In genomic region chr4:126262119-126262807, GRCm38 (mm10) we compare ENCODE assay signal across 8 mouse cellular contexts. TPM values are rescaled to one million over a fixed set of nuclear protein-coding genes. Genes with fewer than 3 reads are reported as not detected.
A peak's percentile ranks its signal among the peaks of the same experiment; 100 is the strongest.
DNase-seq lines count a peak whose midpoint lies in the region; ATAC-seq and TF ChIP-seq lines count a peak whose summit lies in the region.

Gene Trappc3, plus strand, starts transcription at chr4:126262325.

- under 1% methylated on average over 46 of the region's 46 CpGs for whole genome bisulfite sequencing in bone marrow, adult 2 months
- under 1% methylated on average over 46 of the region's 46 CpGs for WGBS in embryonic facial prominence, embryonic 15.5 days
- under 1% methylated on average over 40 of the region's 46 CpGs for WGBS in limb, embryonic 14.5 days
- WGBS in midbrain, postnatal 0 days: 0% methylated on average over 46 of the region's 46 CpGs

- H3K9ac ChIP-seq in embryonic facial prominence, embryonic 15.5 days: peak within 1 kb of the TSS; percentile 67
- H3K9ac ChIP-seq in limb, embryonic 14.5 days (ENCODE audit: low read depth, low read length, severe bottlenecking): peak within 1 kb of the TSS; percentile 89
- peak within 1 kb of the TSS; percentile 70 for H3K9ac ChIP-seq in midbrain, postnatal 0 days (replicated peaks; ENCODE audit: low read length, poor library complexity, severe bottlenecking)

- no peaks in the 10 kb centered on the region for H3K36me3 ChIP-seq in embryonic facial prominence, embryonic 15.5 days
- peaks cover 8% of the 10 kb centered on the region; the same call in 1 of the 2 replicates for H3K36me3 ChIP-seq in limb, embryonic 14.5 days (ENCODE audit: control insufficient read depth, insufficient read depth, low read length)
- no peaks in the 10 kb centered on the region for H3K36me3 ChIP-seq in midbrain, postnatal 0 days (ENCODE audit: insufficient read depth, low read length)

- peak; percentile 99 for DNase-seq in 416B (ENCODE audit: low read depth)
- DNase-seq in heart, adult 8-10 months (ENCODE audit: low spot score): peak; percentile 100
- peak; percentile 100 for DNase-seq in kidney, adult 9 months
- DNase-seq in limb, embryonic 14.5 days (ENCODE audit: low spot score): peak; percentile 100
- peak; percentile 99 for DNase-seq in midbrain, postnatal 0 days (ENCODE audit: low spot score)
- DNase-seq in spleen, postnatal 14 days (ENCODE audit: low spot score in 2 of 2): peak; percentile 97 to 99

- TF ChIP-seq CTCF in bone marrow, adult 2 months (IDR thresholded peaks at IDR 0.05; ENCODE audit: control insufficient read depth, insufficient read depth, low read length): peak; percentile 97
- peak; percentile 99 for TF ChIP-seq CTCF in midbrain, postnatal 0 days (IDR thresholded peaks at IDR 0.05)

- peak within 1 kb of the TSS; percentile 90 for H3K4me3 ChIP-seq in bone marrow, adult 2 months (replicated peaks; ENCODE audit: control insufficient read depth, low read depth, low read length)
- peak within 1 kb of the TSS; percentile 63 for H3K4me3 ChIP-seq in embryonic facial prominence, embryonic 15.5 days (replicated peaks)
- H3K4me3 ChIP-seq in limb, embryonic 14.5 days (replicated peaks; ENCODE audit: low read length): peak within 1 kb of the TSS; percentile 86
- H3K4me3 ChIP-seq in midbrain, postnatal 0 days (ENCODE audit: low read depth, low read length): peak within 1 kb of the TSS; percentile 63

- no peaks in the 10 kb centered on the region for H3K27me3 ChIP-seq in embryonic facial prominence, embryonic 15.5 days
- H3K27me3 ChIP-seq in limb, embryonic 14.5 days (ENCODE audit: control insufficient read depth, insufficient read depth, low read length): no peaks in the 10 kb centered on the region
- H3K27me3 ChIP-seq in midbrain, postnatal 0 days (ENCODE audit: insufficient read depth, low read length): no peaks in the 10 kb centered on the region

- ATAC-seq in embryonic facial prominence, embryonic 15.5 days (ENCODE audit: insufficient number of reproducible peaks, low FRiP score, low TSS enrichment, low read depth): peak; percentile 91
- ATAC-seq in limb, embryonic 14.5 days (ENCODE audit: low FRiP score, low read depth): peak; percentile 91
- ATAC-seq in midbrain, postnatal 0 days (ENCODE audit: low FRiP score): peak; percentile 94

- TF ChIP-seq POLR2A in bone marrow, adult 2 months (IDR thresholded peaks at IDR 0.05; ENCODE audit: borderline replicate concordance, control insufficient read depth, low read depth, low read length): peak; percentile 60; the same call in 1 of the 2 replicates
- peak; percentile 62; the same call in 1 of the 2 replicates for TF ChIP-seq POLR2A in limb, embryonic 14.5 days (IDR thresholded peaks at IDR 0.05; ENCODE audit: borderline replicate concordance, extremely low read depth, insufficient read depth, insufficient read length)

- H3K4me1 ChIP-seq in bone marrow, adult 2 months (ENCODE audit: control insufficient read depth, insufficient read depth, low read length): peaks cover 6% of the 10 kb centered on the region
- H3K4me1 ChIP-seq in embryonic facial prominence, embryonic 15.5 days: peaks cover 55% of the 10 kb centered on the region
- H3K4me1 ChIP-seq in limb, embryonic 14.5 days (ENCODE audit: control insufficient read depth, insufficient read depth, low read length): peaks cover 41% of the 10 kb centered on the region
- peaks cover 4% of the 10 kb centered on the region for H3K4me1 ChIP-seq in midbrain, postnatal 0 days (ENCODE audit: insufficient read depth, low read length)

- peak within 1 kb of the TSS; percentile 84 for H3K27ac ChIP-seq in bone marrow, adult 2 months (ENCODE audit: control insufficient read depth, insufficient read depth, low read depth, low read length, poor library complexity)
- H3K27ac ChIP-seq in embryonic facial prominence, embryonic 15.5 days (replicated peaks): peak within 1 kb of the TSS; percentile 90
- peak within 1 kb of the TSS; percentile 70 for H3K27ac ChIP-seq in limb, embryonic 14.5 days (replicated peaks; ENCODE audit: low read depth, low read length)
- H3K27ac ChIP-seq in midbrain, postnatal 0 days (ENCODE audit: low read depth, low read length): peak within 1 kb of the TSS; percentile 28; the same call in 1 of the 2 replicates

- peak within 1 kb of the TSS; percentile 73 for H3K4me2 ChIP-seq in embryonic facial prominence, embryonic 15.5 days (replicated peaks)
- H3K4me2 ChIP-seq in limb, embryonic 14.5 days (replicated peaks; ENCODE audit: low read depth, low read length, severe bottlenecking): peak within 1 kb of the TSS; percentile 85
- peak within 1 kb of the TSS; percentile 72 for H3K4me2 ChIP-seq in midbrain, postnatal 0 days (ENCODE audit: low read depth, low read length, poor library complexity, severe bottlenecking)

- H3K9me3 ChIP-seq in embryonic facial prominence, embryonic 15.5 days (replicated peaks): no peaks in the 10 kb centered on the region
- H3K9me3 ChIP-seq in limb, embryonic 14.5 days (ENCODE audit: control insufficient read depth, low read length): no peaks in the 10 kb centered on the region
- H3K9me3 ChIP-seq in midbrain, postnatal 0 days (ENCODE audit: low read length): no peaks in the 10 kb centered on the region

RNA-seq across cellular contexts. Expression of gene Trappc3, which starts in this region (rescaled TPM):
- 24.1 and 32.5 TPM in 2 replicates for polyA plus RNA-seq in bone marrow, adult 2 months (2011; ENCODE audit: insufficient read depth, insufficient read length, low replicate concordance, missing spikeins)
- 124 and 132 TPM in 2 replicates for polyA plus RNA-seq in embryonic facial prominence, embryonic 15.5 days (2015; fragmentation: Nextera tagmentation; extraction: Ambion mirVana)
- 10 to 100 TPM; 45.4 to 56.5 (median 51.6) TPM for total RNA-seq in heart, adult 8-10 months (2022)
- polyA plus RNA-seq in limb, embryonic 14.5 days (2012; rRNA removed): 93.6 and 113 TPM in 2 replicates
- 34.5 and 38.3 TPM in 2 replicates for polyA plus RNA-seq in limb, embryonic 14.5 days (2014; fragmentation: Nextera tagmentation; extraction: Ambion mirVana)
- 121 and 122 TPM in 2 replicates for total RNA-seq in midbrain, postnatal 0 days (2014; rRNA removed)
- polyA plus RNA-seq in midbrain, postnatal 0 days (2015; fragmentation: Nextera tagmentation; extraction: Ambion mirVana): 173 and 186 TPM in 2 replicates

Comparison
In these comparisons a context has a peak if more than half of its experiments do, and no peak if none do; other contexts are left out.
1. Peak in every context shown above with its lines: DNase-seq, ATAC-seq, H3K4me3 ChIP-seq and H3K27ac ChIP-seq.
2. H3K27ac ChIP-seq: peak in every context shown above with its lines; median percentile 90 in embryonic facial prominence, embryonic 15.5 days; 84 in bone marrow, adult 2 months; 70 in limb, embryonic 14.5 days; 28 in midbrain, postnatal 0 days.